Mouse (Mus musculus): Measurements from ENCODE around the gene Hoxa4. TPM values are rescaled to one million over a fixed set of nuclear protein-coding genes. Genes with fewer than 3 reads are reported as not detected.

The Hoxa4 gene
- polyA plus RNA-seq, 1 experiment from 2014 or later, result 0.13 TPM

GRCm38 (mm10) chr6:52174968-52175751 is 16.4 kb downstream of the Hoxa4 start:
- Histone ChIP-seq H3K27ac (ENCODE audit: low read depth) (peak overlapping the region; percentile 78), H3K4me1 (ENCODE audit: insufficient read depth) (peaks cover 3% of the 10 kb centered on the region; the same call in 1 of the 2 replicates), H3K4me2 (ENCODE audit: low read depth, low read length) (peak overlapping the region; percentile 51), H3K27me3 (ENCODE audit: insufficient read depth, low read length) (peaks cover 86% of the 10 kb centered on the region), H3K36me3 (replicated peaks; ENCODE audit: insufficient read depth, low read length) (no peaks in the 10 kb centered on the region), H3K9me3 (ENCODE audit: low read length) (no peaks in the 10 kb centered on the region), H3K9ac (replicated peaks) (peak overlapping the region; percentile 30; the same call in 1 of the 2 replicates), H3K4me3 (ENCODE audit: low read depth, low read length) (peak overlapping the region; percentile 41)
- no peak for TF ChIP-seq CTCF (IDR thresholded peaks at IDR 0.05; ENCODE audit: low read depth)
- no peak for TF ChIP-seq EP300 (IDR thresholded peaks at IDR 0.05; ENCODE audit: low read depth)
- 10% methylated on average over 40 of the region's 41 CpGs for WGBS (ENCODE audit: insufficient replicate concordance)
- 0 out of 2 replicates have a peak, but pooled peaks have one; percentile 14 for ATAC-seq
- DNase-seq, result no peak

DNA sequence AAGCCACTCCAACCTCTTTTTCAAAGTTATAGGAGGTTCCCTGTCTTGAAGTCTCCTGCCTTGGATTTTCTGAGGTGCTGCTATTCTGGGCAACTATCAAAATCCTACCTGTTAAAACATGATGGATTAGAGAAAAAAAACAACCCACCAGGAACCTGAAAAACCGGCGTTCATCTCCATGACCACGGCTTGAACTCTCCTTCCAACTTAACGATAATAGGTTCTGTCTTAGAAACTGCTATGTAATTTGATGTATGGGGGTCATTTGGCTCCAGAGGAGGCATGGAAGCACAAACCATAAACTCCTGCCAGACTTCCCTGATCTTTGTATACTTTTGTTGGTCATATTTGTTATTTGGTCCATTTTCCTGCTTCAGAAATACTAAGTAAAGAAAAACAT is 17.9 kb downstream of the Hoxa4 start:
- H3K4me1 ChIP-seq (ENCODE audit: insufficient read depth), result peaks cover 3% of the 10 kb centered on the region; the same call in 1 of the 2 replicates
- peaks cover 86% of the 10 kb centered on the region for H3K27me3 ChIP-seq (ENCODE audit: insufficient read depth, low read length)
- no peaks in the 10 kb centered on the region for H3K36me3 ChIP-seq (replicated peaks; ENCODE audit: insufficient read depth, low read length)
- H3K4me2 ChIP-seq (ENCODE audit: low read depth, low read length), result no peak overlapping the region
- ATAC-seq, result no peak
- H3K4me3 ChIP-seq (ENCODE audit: low read depth, low read length), result no peak overlapping the region
- no peaks in the 10 kb centered on the region for H3K9me3 ChIP-seq (ENCODE audit: low read length)
- no peak overlapping the region for H3K27ac ChIP-seq (ENCODE audit: low read depth)
- DNase-seq, result no peak
- H3K9ac ChIP-seq (replicated peaks), result no peak overlapping the region
- TF ChIP-seq CTCF (IDR thresholded peaks at IDR 0.05; ENCODE audit: low read depth) (no peak), EP300 (IDR thresholded peaks at IDR 0.05; ENCODE audit: low read depth) (no peak)
- 27% methylated on average over 4 of the region's 4 CpGs for WGBS (ENCODE audit: insufficient replicate concordance)

GRCm38 (mm10) chr6:52172501-52172900 is 19.1 kb downstream of the Hoxa4 start:
- whole genome bisulfite sequencing (ENCODE audit: insufficient replicate concordance), result 19% methylated on average over 35 of the region's 35 CpGs
- H3K4me3 ChIP-seq (ENCODE audit: low read depth, low read length), result no peak overlapping the region
- peaks cover 3% of the 10 kb centered on the region; the same call in 1 of the 2 replicates for H3K4me1 ChIP-seq (ENCODE audit: insufficient read depth)
- ATAC-seq (peak; percentile 54), DNase-seq (peak; percentile 76)
- peaks cover 90% of the 10 kb centered on the region for H3K27me3 ChIP-seq (ENCODE audit: insufficient read depth, low read length)
- no peak overlapping the region for H3K9ac ChIP-seq (replicated peaks)
- H3K9me3 ChIP-seq (ENCODE audit: low read length), result no peaks in the 10 kb centered on the region
- H3K27ac ChIP-seq (ENCODE audit: low read depth), result 0 out of 2 replicates have a peak overlapping the region, but pooled peaks have one; percentile 39
- H3K4me2 ChIP-seq (ENCODE audit: low read depth, low read length), result peak overlapping the region; percentile 45
- no peaks in the 10 kb centered on the region for H3K36me3 ChIP-seq (replicated peaks; ENCODE audit: insufficient read depth, low read length)
- TF ChIP-seq CTCF (IDR thresholded peaks at IDR 0.05; ENCODE audit: low read depth), result no peak
- TF ChIP-seq EP300 (IDR thresholded peaks at IDR 0.05; ENCODE audit: low read depth), result no peak

GRCm38 (mm10) chr6:52171938-52172337 is 19.6 kb downstream of the Hoxa4 start:
- Histone ChIP-seq H3K4me2 (ENCODE audit: low read depth, low read length) (peak overlapping the region; percentile 45; the same call in 1 of the 2 replicates), H3K27me3 (ENCODE audit: insufficient read depth, low read length) (peaks cover 90% of the 10 kb centered on the region), H3K4me3 (ENCODE audit: low read depth, low read length) (no peak overlapping the region), H3K36me3 (replicated peaks; ENCODE audit: insufficient read depth, low read length) (no peaks in the 10 kb centered on the region), H3K9me3 (ENCODE audit: low read length) (no peaks in the 10 kb centered on the region), H3K9ac (replicated peaks) (no peak overlapping the region), H3K4me1 (ENCODE audit: insufficient read depth) (peaks cover 3% of the 10 kb centered on the region; the same call in 1 of the 2 replicates), H3K27ac (ENCODE audit: low read depth) (0 out of 2 replicates have a peak overlapping the region, but pooled peaks have one; percentile 22)
- TF ChIP-seq CTCF (IDR thresholded peaks at IDR 0.05; ENCODE audit: low read depth), result no peak
- no peak for TF ChIP-seq EP300 (IDR thresholded peaks at IDR 0.05; ENCODE audit: low read depth)
- ATAC-seq (no peak), DNase-seq (no peak)
- 51% methylated on average over 7 of the region's 7 CpGs for WGBS (ENCODE audit: insufficient replicate concordance)

DNA sequence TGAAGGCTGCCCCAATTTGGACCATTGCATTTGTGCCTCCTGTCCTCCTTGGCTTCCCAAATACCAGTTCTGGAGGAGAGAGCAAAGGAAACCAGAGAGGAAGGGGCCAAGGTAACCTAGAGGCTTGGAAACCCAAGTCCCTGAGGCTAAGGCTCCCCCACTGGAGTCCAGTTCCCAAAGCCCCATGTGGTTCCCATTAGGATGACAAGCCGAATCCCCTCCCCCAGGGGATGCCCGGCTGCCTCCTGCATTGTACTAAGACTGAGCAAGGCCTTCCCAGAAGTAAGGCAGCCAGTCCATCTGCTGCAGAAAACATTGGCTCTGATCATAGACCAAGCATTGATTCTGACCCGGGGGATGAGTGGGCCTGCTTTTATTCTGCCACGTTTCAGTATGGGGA is 20.2 kb downstream of the Hoxa4 start:
- Histone ChIP-seq H3K9ac (replicated peaks) (no peak overlapping the region), H3K4me3 (ENCODE audit: low read depth, low read length) (no peak overlapping the region), H3K4me1 (ENCODE audit: insufficient read depth) (peaks cover 3% of the 10 kb centered on the region; the same call in 1 of the 2 replicates), H3K4me2 (ENCODE audit: low read depth, low read length) (no peak overlapping the region), H3K9me3 (ENCODE audit: low read length) (no peaks in the 10 kb centered on the region), H3K36me3 (replicated peaks; ENCODE audit: insufficient read depth, low read length) (no peaks in the 10 kb centered on the region), H3K27ac (ENCODE audit: low read depth) (0 out of 2 replicates have a peak overlapping the region, but pooled peaks have one; percentile 37), H3K27me3 (ENCODE audit: insufficient read depth, low read length) (peaks cover 90% of the 10 kb centered on the region)
- WGBS (ENCODE audit: insufficient replicate concordance), result 41% methylated on average over 4 of the region's 4 CpGs
- ATAC-seq (no peak), DNase-seq (no peak)
- no peak for TF ChIP-seq CTCF (IDR thresholded peaks at IDR 0.05; ENCODE audit: low read depth)
- no peak for TF ChIP-seq EP300 (IDR thresholded peaks at IDR 0.05; ENCODE audit: low read depth)

DNA sequence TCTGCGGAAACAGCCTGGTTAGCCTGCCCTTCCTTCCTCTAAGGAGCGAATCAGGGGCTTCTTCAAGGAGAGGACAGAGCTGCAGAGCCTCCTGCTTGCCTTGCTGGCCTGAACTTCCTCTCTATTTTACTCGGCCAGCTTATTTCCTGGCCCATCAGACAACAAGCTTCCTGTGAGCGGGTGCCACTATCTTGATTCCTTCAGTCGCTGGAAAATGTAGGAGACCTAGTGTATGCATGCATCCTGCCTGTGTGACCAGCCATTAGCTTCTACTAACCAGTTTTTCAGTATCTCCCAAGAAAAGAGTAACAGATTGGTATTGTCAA is 20.7 kb downstream of the Hoxa4 start:
- no peak overlapping the region for H3K9ac ChIP-seq (replicated peaks)
- WGBS (ENCODE audit: insufficient replicate concordance), result 4% methylated on average over 5 of the region's 5 CpGs
- no peaks in the 10 kb centered on the region for H3K9me3 ChIP-seq (ENCODE audit: low read length)
- ATAC-seq (no peak; the same call in 1 of the 2 replicates), DNase-seq (peak; percentile 18)
- H3K4me1 ChIP-seq (ENCODE audit: insufficient read depth), result peaks cover 3% of the 10 kb centered on the region; the same call in 1 of the 2 replicates
- TF ChIP-seq CTCF (IDR thresholded peaks at IDR 0.05; ENCODE audit: low read depth), result no peak
- peaks cover 90% of the 10 kb centered on the region for H3K27me3 ChIP-seq (ENCODE audit: insufficient read depth, low read length)
- H3K4me3 ChIP-seq (ENCODE audit: low read depth, low read length), result no peak overlapping the region
- H3K27ac ChIP-seq (ENCODE audit: low read depth), result peak overlapping the region; percentile 67; the same call in 1 of the 2 replicates
- no peak overlapping the region for H3K4me2 ChIP-seq (ENCODE audit: low read depth, low read length)
- no peaks in the 10 kb centered on the region for H3K36me3 ChIP-seq (replicated peaks; ENCODE audit: insufficient read depth, low read length)
